Mouse (Mus musculus): ENCODE measurements around the gene Slc39a7.

Gene Slc39a7

GRCm38 (mm10) chr17:34031465-34032173 lies at the start of gene Slc39a7, which contains the start of gene Rxrb:
TSS of gene Slc39a7 (minus strand) at chr17:34031682.
TSS of gene Rxrb (plus strand) at chr17:34031812.
- peak; percentile 99 for DNase-seq (ENCODE audit: low spot score)

- no peak for DNase-seq (ENCODE audit: low spot score)
Measured at GRCm38 (mm10) chr17:34079621-34080020, 48.1 kb upstream of the Slc39a7 start.

GRCm38 (mm10) chr17:34079002-34079401 lies 47.5 kb upstream of the Slc39a7 start:
- DNase-seq (ENCODE audit: low spot score): no peak

GRCm38 (mm10) chr17:34078148-34078547 lies 46.7 kb upstream of the Slc39a7 start:
- DNase-seq (ENCODE audit: low spot score): no peak

- peak; percentile 78 for DNase-seq (ENCODE audit: low spot score)
Measured at GRCm38 (mm10) chr17:34077549-34077948, 46.1 kb upstream of the Slc39a7 start.

- DNase-seq (ENCODE audit: low spot score): peak; percentile 81
Measured at GRCm38 (mm10) chr17:34075271-34075670, 43.8 kb upstream of the Slc39a7 start.

- DNase-seq (ENCODE audit: low spot score): no peak
Measured at GRCm38 (mm10) chr17:34072091-34072490, 40.6 kb upstream of the Slc39a7 start.

GRCm38 (mm10) chr17:34068864-34069263 lies 37.4 kb upstream of the Slc39a7 start:
- no peak for DNase-seq (ENCODE audit: low spot score)

- DNase-seq (ENCODE audit: low spot score): no peak
Measured at GRCm38 (mm10) chr17:34057224-34057623, 25.7 kb upstream of the Slc39a7 start.

- no peak for DNase-seq (ENCODE audit: low spot score)
Measured at GRCm38 (mm10) chr17:34047404-34048050, 16.0 kb upstream of the Slc39a7 start.

GRCm38 (mm10) chr17:34045941-34046340 lies 14.5 kb upstream of the Slc39a7 start:
- no peak for DNase-seq (ENCODE audit: low spot score)

- DNase-seq (ENCODE audit: low spot score): no peak
Measured at GRCm38 (mm10) chr17:34039562-34040450, 8.3 kb upstream of the Slc39a7 start.

GRCm38 (mm10) chr17:34038878-34039561 lies 7.5 kb upstream of the Slc39a7 start, which contains the start of gene Col11a2:
TSS of gene Col11a2 (plus strand) at chr17:34039437.
- DNase-seq (ENCODE audit: low spot score): no peak

GRCm38 (mm10) chr17:34038440-34038839 lies 7.0 kb upstream of the Slc39a7 start:
- peak; percentile 77 for DNase-seq (ENCODE audit: low spot score)

- no peak for DNase-seq (ENCODE audit: low spot score)
Measured at GRCm38 (mm10) chr17:34037241-34037640, 5.8 kb upstream of the Slc39a7 start.

- DNase-seq (ENCODE audit: low spot score): peak; percentile 76
Measured at GRCm38 (mm10) chr17:34036647-34037046, 5.2 kb upstream of the Slc39a7 start.

- no peak for DNase-seq (ENCODE audit: low spot score)
Measured at GRCm38 (mm10) chr17:34035517-34035916, 4.0 kb upstream of the Slc39a7 start.

GRCm38 (mm10) chr17:34034064-34034463 lies 2.6 kb upstream of the Slc39a7 start:
- peak; percentile 87 for DNase-seq (ENCODE audit: low spot score)

GRCm38 (mm10) chr17:34033441-34033840 lies 2.0 kb upstream of the Slc39a7 start:
- no peak for DNase-seq (ENCODE audit: low spot score)

GRCm38 (mm10) chr17:34032806-34033205 lies 1.3 kb upstream of the Slc39a7 start:
- no peak for DNase-seq (ENCODE audit: low spot score)

GRCm38 (mm10) chr17:34032174-34032632 lies 721 bp upstream of the Slc39a7 start:
- peak; percentile 88 for DNase-seq (ENCODE audit: low spot score)

GRCm38 (mm10) chr17:34030861-34031326 lies 588 bp downstream of the Slc39a7 start:
- no peak for DNase-seq (ENCODE audit: low spot score)

Data from testis, postnatal 10 days (tissue).